Comparison of ENCODE assay signal across 8 mouse cellular contexts in genomic region chr4:124658412-124658851, GRCm38 (mm10). TPM values are rescaled to one million over a fixed set of nuclear protein-coding genes. Genes with fewer than 3 reads are reported as not detected.
DNase-seq lines count a peak whose midpoint lies in the region; ATAC-seq and TF ChIP-seq lines count a peak whose summit lies in the region.

No protein-coding gene starts in this region.

- H3K4me3 ChIP-seq in heart, embryonic 13.5 days, result peak overlapping the region; percentile 72
- peak overlapping the region; percentile 67 for H3K4me3 ChIP-seq in heart, postnatal 0 days (ENCODE audit: low read depth, low read length)
- peak overlapping the region; percentile 59 for H3K4me3 ChIP-seq in liver, embryonic 13.5 days (replicated peaks)
- H3K4me3 ChIP-seq in stomach, postnatal 0 days (ENCODE audit: low read depth, low read length), result peak overlapping the region; percentile 56

- TF ChIP-seq CTCF in heart, postnatal 0 days (IDR thresholded peaks at IDR 0.05; ENCODE audit: low read depth), result no peak
- TF ChIP-seq CTCF in stomach, postnatal 0 days (IDR thresholded peaks at IDR 0.05; ENCODE audit: low read depth), result no peak

- intact Hi-C loops in heart, postnatal 25 days (cut with DNase I), result loop anchor here (5.0 kb wide), 1 partner anchor 431 kb away; no protein-coding TSS in a partner anchor

- no peak for ATAC-seq in heart, embryonic 13.5 days (ENCODE audit: extremely low read depth, insufficient number of reproducible peaks, low FRiP score, low TSS enrichment)
- ATAC-seq in heart, postnatal 0 days (ENCODE audit: insufficient read depth, low read depth), result no peak
- no peak for ATAC-seq in liver, embryonic 13.5 days (ENCODE audit: low read depth)
- no peak for ATAC-seq in stomach, postnatal 0 days (ENCODE audit: low FRiP score, low TSS enrichment)

- H3K4me2 ChIP-seq in heart, embryonic 13.5 days, result peak overlapping the region; percentile 98
- H3K4me2 ChIP-seq in heart, postnatal 0 days (ENCODE audit: low read depth, low read length), result peak overlapping the region; percentile 99
- H3K4me2 ChIP-seq in liver, embryonic 13.5 days, result peak overlapping the region; percentile 79
- peak overlapping the region; percentile 95 for H3K4me2 ChIP-seq in stomach, postnatal 0 days (replicated peaks; ENCODE audit: low read depth)

- DNase-seq in heart, postnatal 25 days (ENCODE audit: low spot score), result no peak
- peak; percentile 77 for DNase-seq in ZHBTc4 (ENCODE audit: low read depth, low spot score)
- no peak for DNase-seq in heart, postnatal 0 days (ENCODE audit: low spot score)
- no peak for DNase-seq in liver, embryonic 13.5 days
- no peak for DNase-seq in stomach, postnatal 0 days (ENCODE audit: low spot score)
- DNase-seq in urinary bladder, adult 2 months (ENCODE audit: low spot score), result no peak
- DNase-seq in MN1 (ENCODE audit: low spot score), result no peak

- peaks cover 35% of the 10 kb centered on the region for H3K4me1 ChIP-seq in heart, embryonic 13.5 days
- H3K4me1 ChIP-seq in heart, postnatal 0 days (ENCODE audit: control insufficient read depth, insufficient read depth), result no peaks in the 10 kb centered on the region
- peaks cover 25% of the 10 kb centered on the region for H3K4me1 ChIP-seq in liver, embryonic 13.5 days (replicated peaks)
- peaks cover 8% of the 10 kb centered on the region; the same call in 1 of the 2 replicates for H3K4me1 ChIP-seq in stomach, postnatal 0 days (replicated peaks; ENCODE audit: control insufficient read depth, insufficient read depth)

- H3K9ac ChIP-seq in heart, embryonic 13.5 days, result no peak overlapping the region
- no peak overlapping the region for H3K9ac ChIP-seq in heart, postnatal 0 days (replicated peaks; ENCODE audit: low read depth, low read length)
- no peak overlapping the region for H3K9ac ChIP-seq in liver, embryonic 13.5 days
- H3K9ac ChIP-seq in stomach, postnatal 0 days (ENCODE audit: low read length), result no peak overlapping the region

- no peaks in the 10 kb centered on the region for H3K36me3 ChIP-seq in heart, embryonic 13.5 days
- H3K36me3 ChIP-seq in heart, postnatal 0 days (replicated peaks; ENCODE audit: control insufficient read depth, insufficient read depth, low read length), result no peaks in the 10 kb centered on the region
- no peaks in the 10 kb centered on the region for H3K36me3 ChIP-seq in liver, embryonic 13.5 days
- no peaks in the 10 kb centered on the region for H3K36me3 ChIP-seq in stomach, postnatal 0 days (ENCODE audit: control insufficient read depth, insufficient read depth, low read length)

- no peak for TF ChIP-seq EP300 in heart, postnatal 0 days (IDR thresholded peaks at IDR 0.05; ENCODE audit: low read depth)
- no peak for TF ChIP-seq EP300 in stomach, postnatal 0 days (optimal IDR thresholded peaks at IDR 0.05)

- H3K27ac ChIP-seq in heart, embryonic 13.5 days (replicated peaks), result no peak overlapping the region
- no peak overlapping the region for H3K27ac ChIP-seq in heart, postnatal 0 days (ENCODE audit: low read depth)
- no peak overlapping the region for H3K27ac ChIP-seq in liver, embryonic 13.5 days
- no peak overlapping the region for H3K27ac ChIP-seq in stomach, postnatal 0 days (replicated peaks)

- no peaks in the 10 kb centered on the region for H3K9me3 ChIP-seq in heart, embryonic 13.5 days
- H3K9me3 ChIP-seq in heart, postnatal 0 days (replicated peaks; ENCODE audit: control insufficient read depth, low read length), result no peaks in the 10 kb centered on the region
- H3K9me3 ChIP-seq in liver, embryonic 13.5 days (replicated peaks), result no peaks in the 10 kb centered on the region
- no peaks in the 10 kb centered on the region for H3K9me3 ChIP-seq in stomach, postnatal 0 days (ENCODE audit: control insufficient read depth, low read length)

- 1% methylated on average over 39 of the region's 39 CpGs for WGBS in heart, embryonic 13.5 days
- under 1% methylated on average over 38 of the region's 39 CpGs for WGBS in heart, postnatal 0 days
- 1% methylated on average over 39 of the region's 39 CpGs for WGBS in liver, embryonic 13.5 days (ENCODE audit: insufficient replicate concordance)
- WGBS in stomach, postnatal 0 days, result under 1% methylated on average over 39 of the region's 39 CpGs

- H3K27me3 ChIP-seq in heart, embryonic 13.5 days (replicated peaks), result peaks cover 98% of the 10 kb centered on the region
- peaks cover 95% of the 10 kb centered on the region for H3K27me3 ChIP-seq in heart, postnatal 0 days (ENCODE audit: control insufficient read depth, insufficient read depth, low read length)
- peaks cover 100% of the 10 kb centered on the region for H3K27me3 ChIP-seq in liver, embryonic 13.5 days
- H3K27me3 ChIP-seq in stomach, postnatal 0 days (ENCODE audit: control insufficient read depth, insufficient read depth, low read length), result peaks cover 29% of the 10 kb centered on the region

RNA-seq across cellular contexts. Expression of gene Pou3f1, which starts 1.8 kb away (rescaled TPM):
- 0.15 and 0.28 TPM in 2 replicates for polyA plus RNA-seq in heart, embryonic 13.5 days (2015; fragmentation: Nextera tagmentation; extraction: Ambion mirVana)
- under 1 TPM; 0.08 to 0.14 TPM for total RNA-seq in heart, postnatal 25 days (2021)
- total RNA-seq in heart, postnatal 0 days (2014; rRNA removed; ENCODE audit: low replicate concordance), result 0.04 and 1.5 TPM in 2 replicates
- 0.03 and 0.08 TPM in 2 replicates for polyA plus RNA-seq in heart, postnatal 0 days (2015; fragmentation: Nextera tagmentation; extraction: Ambion mirVana)
- not detected in 2 replicates for polyA plus RNA-seq in liver, embryonic 13.5 days (2015; fragmentation: Nextera tagmentation; extraction: Ambion mirVana)
- 0.13 TPM in 2 replicates for polyA plus RNA-seq in stomach, postnatal 0 days (2015; fragmentation: Nextera tagmentation; extraction: Ambion mirVana)
- 0.14 and 0.18 TPM in 2 replicates for polyA plus RNA-seq in urinary bladder, adult 2 months (2012; rRNA removed)

RNA-seq across cellular contexts. Expression of gene Utp11, which starts 35.0 kb away (rescaled TPM):
- polyA plus RNA-seq in heart, embryonic 13.5 days (2015; fragmentation: Nextera tagmentation; extraction: Ambion mirVana), result 48.9 and 50.6 TPM in 2 replicates
- total RNA-seq in heart, postnatal 25 days (2021), result 10 to 100 TPM; 10.8 to 13.2 TPM
- 2.6 and 5.5 TPM in 2 replicates for total RNA-seq in heart, postnatal 0 days (2014; rRNA removed; ENCODE audit: low replicate concordance)
- polyA plus RNA-seq in heart, postnatal 0 days (2015; fragmentation: Nextera tagmentation; extraction: Ambion mirVana), result 33.4 and 39.7 TPM in 2 replicates
- polyA plus RNA-seq in liver, embryonic 13.5 days (2015; fragmentation: Nextera tagmentation; extraction: Ambion mirVana), result 37.5 and 48.1 TPM in 2 replicates
- polyA plus RNA-seq in stomach, postnatal 0 days (2015; fragmentation: Nextera tagmentation; extraction: Ambion mirVana), result 105 TPM in 2 replicates
- polyA plus RNA-seq in urinary bladder, adult 2 months (2012; rRNA removed), result 31.6 and 32.9 TPM in 2 replicates

RNA-seq across cellular contexts. Expression of gene Fhl3, which starts 42.1 kb away (rescaled TPM):
- polyA plus RNA-seq in heart, embryonic 13.5 days (2015; fragmentation: Nextera tagmentation; extraction: Ambion mirVana), result 6.7 and 7.4 TPM in 2 replicates
- total RNA-seq in heart, postnatal 25 days (2021), result 10 to 100 TPM; 12.7 to 14.2 TPM
- total RNA-seq in heart, postnatal 0 days (2014; rRNA removed; ENCODE audit: low replicate concordance), result 7.1 and 14.5 TPM in 2 replicates
- 6.2 and 6.5 TPM in 2 replicates for polyA plus RNA-seq in heart, postnatal 0 days (2015; fragmentation: Nextera tagmentation; extraction: Ambion mirVana)
- 3.1 and 3.6 TPM in 2 replicates for polyA plus RNA-seq in liver, embryonic 13.5 days (2015; fragmentation: Nextera tagmentation; extraction: Ambion mirVana)
- 7.4 and 9.0 TPM in 2 replicates for polyA plus RNA-seq in stomach, postnatal 0 days (2015; fragmentation: Nextera tagmentation; extraction: Ambion mirVana)
- 2.7 and 5.2 TPM in 2 replicates for polyA plus RNA-seq in urinary bladder, adult 2 months (2012; rRNA removed)

RNA-seq across cellular contexts. Expression of gene 3100002H09Rik, which starts 47.8 kb away (rescaled TPM):
- 0.17 TPM in 1 of 2 replicates, not detected in the other for polyA plus RNA-seq in heart, embryonic 13.5 days (2015; fragmentation: Nextera tagmentation; extraction: Ambion mirVana)
- total RNA-seq in heart, postnatal 25 days (2021), result not detected
- not detected in 2 replicates for total RNA-seq in heart, postnatal 0 days (2014; rRNA removed; ENCODE audit: low replicate concordance)
- not detected in 2 replicates for polyA plus RNA-seq in heart, postnatal 0 days (2015; fragmentation: Nextera tagmentation; extraction: Ambion mirVana)
- not detected in 2 replicates for polyA plus RNA-seq in liver, embryonic 13.5 days (2015; fragmentation: Nextera tagmentation; extraction: Ambion mirVana)
- polyA plus RNA-seq in stomach, postnatal 0 days (2015; fragmentation: Nextera tagmentation; extraction: Ambion mirVana), result not detected in 2 replicates
- not detected in 2 replicates for polyA plus RNA-seq in urinary bladder, adult 2 months (2012; rRNA removed)

RNA-seq across cellular contexts. Expression of gene Sf3a3, which starts 56.1 kb away (rescaled TPM):
- 92.4 and 96.2 TPM in 2 replicates for polyA plus RNA-seq in heart, embryonic 13.5 days (2015; fragmentation: Nextera tagmentation; extraction: Ambion mirVana)
- total RNA-seq in heart, postnatal 25 days (2021), result 10 to 100 TPM; 18.4 to 18.6 TPM
- 15.4 and 23.6 TPM in 2 replicates for total RNA-seq in heart, postnatal 0 days (2014; rRNA removed; ENCODE audit: low replicate concordance)
- polyA plus RNA-seq in heart, postnatal 0 days (2015; fragmentation: Nextera tagmentation; extraction: Ambion mirVana), result 47.5 and 50.6 TPM in 2 replicates
- 91.3 and 101 TPM in 2 replicates for polyA plus RNA-seq in liver, embryonic 13.5 days (2015; fragmentation: Nextera tagmentation; extraction: Ambion mirVana)
- polyA plus RNA-seq in stomach, postnatal 0 days (2015; fragmentation: Nextera tagmentation; extraction: Ambion mirVana), result 58.7 and 63.5 TPM in 2 replicates
- polyA plus RNA-seq in urinary bladder, adult 2 months (2012; rRNA removed), result 38.1 and 40.4 TPM in 2 replicates
